Mouse (Mus musculus) cortical plate, adult 2 months (tissue): ENCODE measurements at regions not wholly inside any gene's neighbourhood (a gene's known extent, or its start where the extent isn't known, plus 50 kb on each side); places are given as distances from the start of the nearest gene placed in this dataset.

Experiments used
- H3K27ac ChIP-seq: fragments of 200-500 bp; 2 replicates; pipeline ENCODE4 v1.5.1; 2012; ENCODE audit warnings: low read length, control low read depth, inconsistent platforms; ENCODE audit not compliant: insufficient read depth
- H3K4me1 ChIP-seq: fragments of 200-500 bp; 2 replicates; pipeline ENCODE4 v1.6.1; 2011; ENCODE audit warnings: low read length; ENCODE audit not compliant: control insufficient read depth, insufficient read depth
- H3K4me3 ChIP-seq: fragments of 200-500 bp; 2 replicates; pipeline ENCODE4 v1.5.1; 2011; ENCODE audit warnings: mild to moderate bottlenecking, low read length, control low read depth; ENCODE audit not compliant: insufficient read depth
- CTCF ChIP-seq: fragments of 200-500 bp; IDR thresholded peaks from 2 replicates; pipeline ENCODE4 v1.5.1; 2011; ENCODE audit warnings: mild to moderate bottlenecking, control low read depth, low read length; ENCODE audit not compliant: insufficient read depth; ENCODE audit errors: extremely low read depth
- POLR2A ChIP-seq: fragments of 200-500 bp; IDR thresholded peaks from 2 replicates; pipeline ENCODE4 v1.6.1; 2011; ENCODE audit warnings: mild to moderate bottlenecking, low read length, control low read depth; ENCODE audit not compliant: insufficient read depth; ENCODE audit errors: extremely low read depth

DNA sequence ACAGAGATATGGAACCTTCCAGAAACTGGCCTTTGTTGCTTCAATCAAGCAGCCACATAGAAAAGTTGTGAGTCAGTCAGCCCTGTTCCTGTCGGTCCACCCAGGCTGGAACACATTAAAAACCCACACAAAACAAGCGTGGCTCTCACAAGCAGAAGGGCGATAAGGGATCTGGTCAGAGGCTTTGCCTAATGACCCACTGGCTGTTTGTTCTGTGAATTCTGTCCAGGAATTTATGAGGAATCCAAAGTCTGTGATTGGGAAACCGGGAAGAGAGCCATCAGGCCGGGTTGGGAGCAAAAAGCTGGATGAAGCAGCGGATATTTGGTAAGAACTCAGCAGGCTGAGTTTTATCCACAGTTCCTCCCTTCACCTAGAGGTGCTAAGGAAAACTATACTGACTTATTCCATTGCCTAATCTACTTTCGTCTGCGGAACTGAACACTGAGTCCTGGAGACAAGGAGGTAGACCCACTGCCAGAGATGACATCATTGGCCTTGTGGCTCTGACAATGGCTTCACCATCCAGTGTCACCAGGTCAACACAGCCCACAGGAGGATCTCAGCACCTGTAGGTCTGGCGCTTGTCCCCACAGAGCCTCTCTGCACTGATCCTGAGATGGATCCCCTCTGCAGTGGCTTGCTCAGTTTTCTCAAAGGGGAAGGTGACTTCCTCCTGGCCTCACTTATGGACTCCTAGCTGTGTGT lies 228.5 kb downstream of the Fam43a start:
- H3K27ac ChIP-seq, result no peak overlapping the region
- TF ChIP-seq POLR2A, result no peak
- no peak for TF ChIP-seq CTCF
- no peaks in the 10 kb centered on the region for H3K4me1 ChIP-seq

DNA sequence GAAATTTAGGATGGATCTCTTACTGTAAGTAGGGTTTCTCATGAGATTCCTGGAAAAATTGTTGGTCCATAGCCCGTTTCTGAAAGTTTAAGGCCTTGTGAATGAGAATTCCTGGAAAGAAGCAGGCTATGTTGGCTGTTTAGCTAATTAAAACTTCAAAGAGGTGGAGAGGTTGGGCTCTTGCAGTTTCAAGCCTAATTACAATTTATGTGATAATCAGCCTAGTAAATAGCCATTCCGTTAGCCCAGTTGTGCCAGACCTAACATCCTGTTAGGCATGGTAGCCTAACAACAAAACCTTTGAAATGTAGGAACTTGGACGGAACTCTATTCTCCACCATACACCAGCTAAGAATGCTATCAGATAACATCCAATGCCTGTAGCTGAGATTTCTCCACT lies 235.0 kb downstream of the Fam43a start:
- TF ChIP-seq CTCF (no peak), POLR2A (no peak)
- Histone ChIP-seq H3K27ac (no peak overlapping the region), H3K4me3 (no peak overlapping the region), H3K4me1 (no peaks in the 10 kb centered on the region)

More for the DNA sequence above, 228.5 kb downstream of the Fam43a start:
- H3K4me3 ChIP-seq, result no peak overlapping the region

DNA sequence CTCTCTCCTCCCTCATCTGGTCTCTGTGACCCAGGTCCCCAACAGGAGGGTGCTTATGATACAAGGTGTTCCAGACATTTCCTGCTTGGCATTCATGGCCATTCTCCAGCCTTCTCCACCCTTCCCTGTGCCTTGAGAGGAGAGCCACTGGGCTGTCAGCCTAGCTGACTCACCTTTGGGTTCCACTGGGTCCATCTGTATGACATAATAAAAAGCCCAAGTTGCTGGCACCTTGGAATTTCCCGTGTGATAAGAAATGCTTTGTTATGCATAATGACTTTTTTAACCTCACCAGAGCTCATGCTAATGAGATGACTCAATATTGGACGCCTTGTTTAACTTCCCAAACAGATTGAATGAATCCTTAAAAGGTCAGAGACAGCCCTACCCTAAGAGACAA lies 236.2 kb downstream of the Fam43a start:
- Histone ChIP-seq H3K27ac (no peak overlapping the region), H3K4me1 (no peaks in the 10 kb centered on the region), H3K4me3 (no peak overlapping the region)
- no peak for TF ChIP-seq POLR2A
- TF ChIP-seq CTCF, result no peak

DNA sequence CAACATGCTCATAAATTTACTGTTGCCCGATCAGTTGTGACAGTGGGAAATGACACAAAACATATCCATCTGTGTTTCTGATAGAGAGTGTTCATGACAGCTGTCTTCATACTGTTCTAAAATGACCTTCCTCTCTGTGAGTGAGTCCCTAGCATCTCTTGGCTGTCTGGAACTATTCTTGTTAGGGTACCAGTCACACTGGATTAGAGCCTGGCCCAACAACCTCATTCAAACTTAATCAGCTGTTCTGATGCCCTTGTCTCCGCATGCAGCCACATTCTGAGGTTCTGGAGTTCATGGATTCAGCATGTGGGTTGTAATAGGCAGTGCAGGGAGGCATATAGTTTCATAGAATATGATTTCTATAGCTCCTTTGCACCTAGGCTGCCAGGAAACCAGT lies 238.4 kb downstream of the Xxylt1 start:
- Histone ChIP-seq H3K4me1 (no peaks in the 10 kb centered on the region), H3K4me3 (no peak overlapping the region), H3K27ac (no peak overlapping the region)
- no peak for TF ChIP-seq CTCF
- no peak for TF ChIP-seq POLR2A

DNA sequence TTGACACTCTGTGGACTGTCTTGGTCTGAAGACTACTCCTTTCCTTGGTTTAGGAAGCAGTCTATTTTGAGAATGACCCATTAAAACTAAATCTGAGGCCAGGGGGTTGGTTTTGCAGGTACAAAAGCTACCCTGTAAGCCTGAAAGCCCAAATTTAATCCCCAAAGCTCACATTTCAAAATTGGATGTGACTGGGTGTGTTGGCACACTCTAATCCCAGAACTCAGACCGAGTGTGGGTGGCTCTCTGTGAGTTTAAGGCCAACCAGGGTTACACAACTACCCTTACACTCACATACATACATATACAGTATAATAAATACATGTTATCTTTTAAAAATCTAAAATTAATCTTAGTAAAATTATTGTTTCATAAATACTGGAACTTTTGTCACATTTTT lies 228.6 kb downstream of the Xxylt1 start:
- Histone ChIP-seq H3K27ac (no peak overlapping the region), H3K4me3 (no peak overlapping the region), H3K4me1 (no peaks in the 10 kb centered on the region)
- TF ChIP-seq POLR2A (no peak), CTCF (no peak)

DNA sequence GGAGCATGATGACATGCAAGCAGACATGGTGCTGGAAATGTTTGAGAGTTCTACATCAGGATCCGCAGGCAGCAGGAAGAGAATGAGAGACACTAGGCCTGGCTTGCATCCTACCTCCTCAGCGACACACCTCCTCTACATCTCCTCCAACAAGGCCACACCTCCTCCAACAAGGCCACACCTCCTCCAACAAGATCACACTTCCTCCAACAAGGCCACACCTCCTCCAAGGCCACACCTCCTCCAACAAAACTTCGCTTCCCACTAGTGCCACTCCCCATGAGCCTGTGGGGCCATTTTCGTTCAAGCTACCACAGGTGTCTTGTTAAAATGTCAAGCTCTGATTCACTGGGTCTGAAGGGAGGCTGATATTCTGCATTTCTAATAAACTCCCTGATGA lies 226.5 kb downstream of the Xxylt1 start:
- no peak overlapping the region for H3K27ac ChIP-seq
- no peaks in the 10 kb centered on the region for H3K4me1 ChIP-seq
- H3K4me3 ChIP-seq, result no peak overlapping the region
- TF ChIP-seq POLR2A (no peak), CTCF (no peak)

DNA sequence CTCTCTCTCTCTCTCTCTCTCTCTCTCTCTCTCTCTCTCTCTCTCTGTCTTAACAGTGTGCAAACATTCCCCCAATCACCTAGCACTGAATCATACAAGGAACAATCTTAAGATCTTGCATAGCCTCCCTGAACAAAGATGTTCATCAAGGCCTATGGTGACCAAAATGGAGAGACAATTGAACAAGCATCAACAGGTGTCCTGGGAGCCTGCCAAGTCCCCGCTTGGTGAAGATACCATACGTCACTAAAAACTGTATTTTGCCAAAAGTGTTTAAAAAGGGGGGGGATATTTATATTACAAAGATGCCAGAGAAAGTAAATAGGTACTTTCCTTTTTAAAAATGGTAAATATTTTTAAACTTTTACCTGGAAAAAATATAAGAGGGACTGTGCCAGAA lies 223.6 kb downstream of the Xxylt1 start:
- H3K4me1 ChIP-seq, result no peaks in the 10 kb centered on the region
- TF ChIP-seq POLR2A (no peak), CTCF (no peak)

DNA sequence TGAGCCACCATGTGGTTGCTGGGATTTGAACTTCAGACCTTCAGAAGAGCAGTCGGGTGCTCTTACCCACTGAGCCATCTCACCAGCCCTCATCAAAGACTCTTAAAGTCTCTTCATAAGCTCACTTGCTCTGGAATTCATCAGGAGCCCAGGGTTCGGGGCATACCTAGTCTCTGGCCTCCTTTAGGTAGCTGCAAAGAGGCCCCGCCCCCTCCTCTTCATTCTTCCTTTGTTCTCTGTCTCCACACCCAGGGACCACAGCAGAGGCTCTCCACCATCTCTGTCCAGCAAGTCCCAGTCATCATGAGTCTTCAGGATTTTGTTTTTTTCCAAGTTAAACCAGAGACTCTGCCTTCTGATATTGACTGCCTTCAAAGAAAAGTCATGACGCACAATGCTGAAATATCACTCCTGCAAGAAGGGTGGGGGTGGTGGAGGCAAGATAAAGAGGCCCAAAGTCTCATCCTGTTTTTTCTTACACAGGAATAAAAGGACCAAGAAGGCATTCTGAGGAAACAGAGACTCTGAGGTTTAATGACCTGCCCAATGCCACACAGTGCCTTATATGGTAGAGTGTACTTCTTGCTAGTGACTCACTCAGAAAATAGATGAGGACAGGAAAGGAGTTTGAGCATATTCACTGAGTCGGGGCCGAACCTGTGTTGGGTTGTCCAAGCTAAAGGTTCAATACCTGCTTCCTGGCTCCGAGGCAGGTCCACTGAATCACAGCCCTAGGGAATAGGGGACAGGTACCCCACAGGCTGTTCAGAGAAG lies 211.9 kb downstream of the Xxylt1 start:
- Histone ChIP-seq H3K4me1 (no peaks in the 10 kb centered on the region), H3K27ac (no peak overlapping the region), H3K4me3 (no peak overlapping the region)
- TF ChIP-seq CTCF (no peak), POLR2A (no peak)

More for the DNA sequence above, 223.6 kb downstream of the Xxylt1 start:
- H3K27ac ChIP-seq, result no peak overlapping the region
- no peak overlapping the region for H3K4me3 ChIP-seq

DNA sequence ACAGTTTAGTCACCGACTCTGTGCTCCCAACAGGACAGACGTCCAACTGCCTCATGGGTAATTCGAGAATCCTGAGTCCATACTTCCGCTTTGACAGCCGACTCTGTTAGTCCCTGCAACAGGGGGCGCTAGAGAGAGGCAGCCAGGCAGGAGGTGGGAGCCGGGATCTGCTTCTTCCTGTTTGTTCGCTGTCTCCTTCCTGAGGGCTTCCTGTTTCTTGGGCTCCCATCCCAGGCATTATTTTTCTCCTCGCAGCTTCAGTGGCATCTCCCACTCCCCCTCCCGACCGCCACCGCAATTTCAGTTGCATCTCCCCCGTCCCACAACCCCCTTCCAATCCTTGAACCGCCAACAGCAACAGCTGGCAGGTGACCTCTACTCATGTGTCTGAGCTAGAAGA lies 211.1 kb downstream of the Xxylt1 start:
- TF ChIP-seq POLR2A (no peak), CTCF (no peak)
- H3K4me1 ChIP-seq, result no peaks in the 10 kb centered on the region
- no peak overlapping the region for H3K27ac ChIP-seq
- no peak overlapping the region for H3K4me3 ChIP-seq

DNA sequence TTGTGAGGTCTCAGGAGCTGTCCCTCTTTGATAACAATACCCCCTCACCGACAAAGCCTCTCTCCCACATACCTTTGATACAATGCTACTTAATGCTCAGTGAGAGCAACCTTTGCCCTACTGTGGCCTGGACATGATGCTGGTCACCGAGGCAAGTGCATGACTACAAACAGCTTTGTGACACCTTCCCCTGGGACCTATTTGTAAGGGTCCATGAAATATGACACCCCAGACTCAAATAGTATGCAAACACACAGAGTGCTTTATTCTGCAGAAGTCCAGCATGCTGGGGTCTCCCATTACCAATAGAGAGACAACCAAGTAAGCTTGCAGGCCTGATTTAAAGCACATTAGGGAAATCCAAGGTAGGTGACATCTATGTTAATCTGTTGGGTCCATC lies 210.6 kb downstream of the Xxylt1 start:
- no peak for TF ChIP-seq CTCF
- TF ChIP-seq POLR2A, result no peak
- no peak overlapping the region for H3K4me3 ChIP-seq
- no peak overlapping the region for H3K27ac ChIP-seq
- no peaks in the 10 kb centered on the region for H3K4me1 ChIP-seq

DNA sequence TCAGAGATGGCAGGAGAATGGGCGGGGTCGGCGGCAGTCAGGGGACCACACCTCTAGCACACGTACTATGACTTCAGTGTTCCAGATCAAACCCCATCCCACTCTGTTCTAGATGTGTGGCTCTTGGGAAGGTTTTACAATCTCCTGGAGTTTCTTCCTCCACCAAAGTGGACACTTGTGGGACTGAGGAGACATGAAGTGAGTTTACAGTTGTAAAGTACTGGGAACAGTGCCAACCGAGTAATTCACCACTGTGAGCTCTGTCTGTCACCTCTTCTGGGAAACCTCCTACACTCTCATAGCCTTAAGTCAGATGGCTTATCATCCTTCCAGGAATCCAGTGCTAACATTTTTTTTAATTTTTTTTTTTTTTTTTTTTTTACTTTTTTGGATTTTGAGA lies 209.1 kb downstream of the Xxylt1 start:
- Histone ChIP-seq H3K4me1 (no peaks in the 10 kb centered on the region), H3K4me3 (no peak overlapping the region), H3K27ac (no peak overlapping the region)
- TF ChIP-seq POLR2A (no peak), CTCF (no peak)
